Mouse (Mus musculus) limb, embryonic 14.5 days (tissue): ENCODE measurements around the gene Serpinh1. TPM values are rescaled to one million over a fixed set of nuclear protein-coding genes. Genes with fewer than 3 reads are reported as not detected.

Experiments used
- ATAC-seq: fragments of 200-750 bp; cut with Nextera tagmentation; 2 replicates; pipeline ENCODE4 v1.8.0; 2017; ENCODE audit warnings: low read depth, moderate number of reproducible peaks, moderate TSS enrichment; ENCODE audit not compliant: low FRiP score
- DNase-seq: peaks from one replicate; pipeline ENCODE4 v3.0.0-alpha.2; 2015; ENCODE audit warnings: low spot score
- H3K27ac ChIP-seq: fragments of 300-500 bp; sonication (generic); replicated peaks from 2 replicates; pipeline ENCODE4 v1.5.1; 2014; ENCODE audit warnings: low read depth, mild to moderate bottlenecking, low read length, moderate library complexity, mixed read lengths
- H3K27me3 ChIP-seq: fragments of 300-500 bp; sonication (generic); 2 replicates; pipeline ENCODE4 v1.6.1; 2014; ENCODE audit warnings: low read length, mixed read lengths; ENCODE audit not compliant: control insufficient read depth, insufficient read depth
- H3K36me3 ChIP-seq: fragments of 300-500 bp; sonication (generic); 2 replicates; pipeline ENCODE4 v1.6.1; 2014; ENCODE audit warnings: mild to moderate bottlenecking, low read length, moderate library complexity, mixed read lengths; ENCODE audit not compliant: control insufficient read depth, insufficient read depth
- H3K4me1 ChIP-seq: fragments of 300-500 bp; sonication (generic); 2 replicates; pipeline ENCODE4 v1.6.1; 2014; ENCODE audit warnings: antibody characterized with exemption, low read length, mixed read lengths; ENCODE audit not compliant: control insufficient read depth, insufficient read depth
- H3K4me2 ChIP-seq: fragments of 300-500 bp; sonication (generic); replicated peaks from 2 replicates; pipeline ENCODE4 v1.6.1; 2014; ENCODE audit warnings: low read depth, mild to moderate bottlenecking, low read length, moderate library complexity; ENCODE audit not compliant: severe bottlenecking
- H3K4me3 ChIP-seq: fragments of 300-500 bp; sonication (generic); replicated peaks from 2 replicates; pipeline ENCODE4 v1.5.1; 2014; ENCODE audit warnings: low read length
- H3K9ac ChIP-seq: fragments of 300-500 bp; sonication (generic); 2 replicates; pipeline ENCODE4 v1.6.1; 2014; ENCODE audit warnings: mild to moderate bottlenecking, low read depth, low read length, moderate library complexity; ENCODE audit not compliant: severe bottlenecking
- H3K9me3 ChIP-seq: fragments of 300-500 bp; sonication (generic); 2 replicates; pipeline ENCODE4 v1.6.1; 2016; ENCODE audit warnings: low read length; ENCODE audit not compliant: control insufficient read depth
- POLR2A ChIP-seq: fragments of 200-500 bp; IDR thresholded peaks from 2 replicates; pipeline ENCODE4 v1.8.0; 2012; ENCODE audit warnings: inconsistent platforms, mild to moderate bottlenecking, moderate library complexity, borderline replicate concordance; ENCODE audit not compliant: insufficient read depth, insufficient read length; ENCODE audit errors: extremely low read depth
- WGBS: fragments of 180-500 bp; shearing (Covaris S2); extraction: QIAGEN DNeasy Blood & Tissue Kit; methylation state at CpG from one replicate; pipeline ENCODE4 v1.1.7; 2014; 5-methylcytosine and 5-hydroxymethylcytosine counted together
- polyA plus RNA-seq, 2 experiments: library from polyadenylated mRNA; depleted of rRNA in 1 of 2; stranded (reverse) in 1 of 2; unstranded in 1 of 2; fragments of >200 nt; fragmentation: Nextera tagmentation in 1 of 2; extraction: Ambion mirVana in 1 of 2; gene quantifications; 2 replicates each; pipeline versions ENCODE4 v1.2.1 to v1.2.3; 2012 to 2014

The Serpinh1 gene
- polyA plus RNA-seq, 2 experiments, result 790 to 1,525 TPM

GRCm38 (mm10) chr7:99395385-99395784, 42.3 kb upstream of the Serpinh1 start:
- TF ChIP-seq POLR2A, result no peak
- Histone ChIP-seq H3K9ac (no peak overlapping the region), H3K36me3 (no peaks in the 10 kb centered on the region), H3K4me2 (no peak overlapping the region), H3K4me3 (no peak overlapping the region), H3K4me1 (0 out of 2 replicates have a peak, but pooled peaks cover 6% of the 10 kb centered on the region), H3K9me3 (no peaks in the 10 kb centered on the region), H3K27me3 (no peaks in the 10 kb centered on the region), H3K27ac (no peak overlapping the region)
- 75% methylated on average over 4 of the region's 4 CpGs for WGBS
- no peak for DNase-seq
- no peak for ATAC-seq

GRCm38 (mm10) chr7:99393711-99394325, 40.8 kb upstream of the Serpinh1 start:
- no peak for DNase-seq
- Histone ChIP-seq H3K9ac (no peak overlapping the region), H3K4me2 (no peak overlapping the region), H3K27me3 (no peaks in the 10 kb centered on the region), H3K36me3 (no peaks in the 10 kb centered on the region), H3K27ac (no peak overlapping the region), H3K4me3 (no peak overlapping the region), H3K9me3 (no peaks in the 10 kb centered on the region), H3K4me1 (0 out of 2 replicates have a peak, but pooled peaks cover 6% of the 10 kb centered on the region)
- 75% methylated on average over 13 of the region's 13 CpGs for WGBS
- no peak for TF ChIP-seq POLR2A
- no peak for ATAC-seq

GRCm38 (mm10) chr7:99392696-99393095, 39.7 kb upstream of the Serpinh1 start:
- no peak overlapping the region for H3K9ac ChIP-seq
- TF ChIP-seq POLR2A, result no peak
- H3K27ac ChIP-seq, result no peak overlapping the region
- H3K4me1 ChIP-seq, result 0 out of 2 replicates have a peak, but pooled peaks cover 6% of the 10 kb centered on the region
- no peaks in the 10 kb centered on the region for H3K9me3 ChIP-seq
- no peaks in the 10 kb centered on the region for H3K27me3 ChIP-seq
- no peak overlapping the region for H3K4me3 ChIP-seq
- 67% methylated on average over 2 of the region's 2 CpGs for WGBS
- ATAC-seq (no peak), DNase-seq (no peak)
- H3K36me3 ChIP-seq, result peaks cover 4% of the 10 kb centered on the region; the same call in 1 of the 2 replicates
- no peak overlapping the region for H3K4me2 ChIP-seq

GRCm38 (mm10) chr7:99390559-99390958, 37.5 kb upstream of the Serpinh1 start:
- no peak for DNase-seq
- no peak overlapping the region for H3K4me2 ChIP-seq
- no peak overlapping the region for H3K4me3 ChIP-seq
- no peak overlapping the region for H3K9ac ChIP-seq
- no peak for ATAC-seq
- no peaks in the 10 kb centered on the region for H3K27me3 ChIP-seq
- 45% methylated on average over 4 of the region's 4 CpGs for WGBS
- H3K36me3 ChIP-seq, result peaks cover 10% of the 10 kb centered on the region; the same call in 1 of the 2 replicates
- no peaks in the 10 kb centered on the region for H3K9me3 ChIP-seq
- no peak overlapping the region for H3K27ac ChIP-seq
- TF ChIP-seq POLR2A, result no peak
- H3K4me1 ChIP-seq, result 0 out of 2 replicates have a peak, but pooled peaks cover 6% of the 10 kb centered on the region

GRCm38 (mm10) chr7:99387356-99387755, 34.3 kb upstream of the Serpinh1 start:
- no peak for DNase-seq
- H3K9me3 ChIP-seq, result no peaks in the 10 kb centered on the region
- H3K27ac ChIP-seq, result no peak overlapping the region
- no peak for ATAC-seq
- peaks cover 10% of the 10 kb centered on the region; the same call in 1 of the 2 replicates for H3K36me3 ChIP-seq
- no peak overlapping the region for H3K4me3 ChIP-seq
- no peaks in the 10 kb centered on the region for H3K27me3 ChIP-seq
- no peak overlapping the region for H3K9ac ChIP-seq
- 88% methylated on average over 5 of the region's 5 CpGs for WGBS
- H3K4me1 ChIP-seq, result peaks cover 33% of the 10 kb centered on the region
- no peak for TF ChIP-seq POLR2A
- no peak overlapping the region for H3K4me2 ChIP-seq

GRCm38 (mm10) chr7:99386811-99387210, 33.8 kb upstream of the Serpinh1 start:
- Histone ChIP-seq H3K27ac (no peak overlapping the region), H3K4me2 (no peak overlapping the region), H3K4me3 (no peak overlapping the region), H3K9me3 (no peaks in the 10 kb centered on the region), H3K4me1 (peaks cover 33% of the 10 kb centered on the region), H3K27me3 (no peaks in the 10 kb centered on the region), H3K9ac (no peak overlapping the region), H3K36me3 (peaks cover 10% of the 10 kb centered on the region; the same call in 1 of the 2 replicates)
- no peak for TF ChIP-seq POLR2A
- DNase-seq, result no peak
- WGBS, result 87% methylated on average over 4 of the region's 4 CpGs
- ATAC-seq, result no peak
